Mouse (Mus musculus) heart, postnatal 0 days (tissue): ENCODE measurements around the gene Calcr.

Experiments
- CTCF ChIP-seq: IDR thresholded peaks from 2 replicates; pipeline ENCODE4 v1.5.1; 2016; ENCODE audit warnings: antibody characterized with exemption, control low read depth, low read depth
- EP300 ChIP-seq: IDR thresholded peaks from 2 replicates; pipeline ENCODE4 v1.6.1; 2016; ENCODE audit warnings: antibody characterized with exemption, low read depth

DNA sequence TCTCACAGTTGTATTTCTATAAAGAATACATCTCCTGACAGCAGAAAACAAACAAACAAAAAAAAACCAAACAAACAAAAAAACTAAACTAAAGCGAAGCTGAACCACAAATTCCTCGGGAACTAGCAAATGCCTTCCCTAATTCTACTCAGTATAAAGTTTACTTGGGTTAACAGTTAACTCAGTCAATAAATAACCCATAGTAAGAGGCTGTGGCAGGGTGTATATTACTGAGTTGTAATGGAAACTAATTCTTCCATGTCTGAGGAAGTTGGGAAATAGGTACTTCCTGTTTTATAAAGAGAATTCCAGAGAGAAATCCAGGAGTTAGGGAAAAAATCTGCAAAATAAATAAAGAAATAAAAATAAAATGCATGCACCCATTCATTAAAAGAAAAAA lies 3.0 kb upstream of the Calcr start:
- TF ChIP-seq EP300 (no peak), CTCF (no peak)
